Mouse (Mus musculus): ENCODE data around the gene Fam166b. TPM values are rescaled to one million over a fixed set of nuclear protein-coding genes. Genes with fewer than 3 reads are reported as not detected.

The Fam166b gene
- polyA plus RNA-seq (2015; fragmentation: Nextera tagmentation; extraction: Ambion mirVana), result 0.22 TPM in 1 of 2 replicates, not detected in the other

- Histone ChIP-seq H3K27me3 (replicated peaks) (peaks cover 17% of the 10 kb centered on the region), H3K9ac (no peak within 1 kb of the TSS), H3K36me3 (peaks cover 15% of the 10 kb centered on the region), H3K27ac (no peak within 1 kb of the TSS), H3K4me3 (replicated peaks) (0 out of 2 replicates have a peak within 1 kb of the TSS, but pooled peaks have one; percentile 0), H3K9me3 (no peaks in the 10 kb centered on the region), H3K4me2 (peak within 1 kb of the TSS; percentile 17; the same call in 1 of the 2 replicates), H3K4me1 (peaks cover 28% of the 10 kb centered on the region)
- peak; percentile 19; the same call in 1 of the 2 replicates for ATAC-seq (ENCODE audit: insufficient read depth, low FRiP score, low read depth)
- WGBS, result 13% methylated on average over 10 of the region's 10 CpGs
These were observed at the start of gene Fam166b for GRCm38 (mm10) chr4:43428946-43429345. Gene Fam166b (minus strand): TSS chr4:43429134.

DNA sequence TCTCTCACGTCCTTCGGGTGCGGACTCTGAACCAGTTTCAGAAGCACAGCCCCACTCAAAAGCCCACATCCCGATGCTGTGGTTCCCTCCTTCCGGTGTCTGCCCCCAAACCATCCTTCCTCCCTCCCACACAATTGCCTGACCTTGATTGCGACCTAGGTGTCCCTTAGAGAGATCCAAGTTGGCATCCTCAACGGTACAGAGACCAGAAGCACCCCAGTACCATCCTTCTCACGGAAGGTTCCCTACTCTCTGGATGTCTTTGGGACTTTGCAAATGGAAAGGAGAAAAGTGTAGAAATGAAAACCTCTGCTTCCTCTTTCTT is 49.6 kb upstream of the Fam166b start:
- ATAC-seq (ENCODE audit: insufficient read depth, low FRiP score, low read depth), result no peak
- Histone ChIP-seq H3K9ac (peak overlapping the region; percentile 9; the same call in 1 of the 2 replicates), H3K9me3 (no peaks in the 10 kb centered on the region), H3K36me3 (no peaks in the 10 kb centered on the region), H3K27ac (peak overlapping the region; percentile 26; the same call in 1 of the 2 replicates), H3K4me3 (replicated peaks) (peak overlapping the region; percentile 37), H3K27me3 (replicated peaks) (no peaks in the 10 kb centered on the region), H3K4me2 (peak overlapping the region; percentile 57), H3K4me1 (no peaks in the 10 kb centered on the region)
- 38% methylated on average over 8 of the region's 8 CpGs for WGBS

GRCm38 (mm10) chr4:43477857-43478533 is 49.1 kb upstream of the Fam166b start:
- peak overlapping the region; percentile 26; the same call in 1 of the 2 replicates for H3K27ac ChIP-seq
- peak; percentile 88; the same call in 1 of the 2 replicates for ATAC-seq (ENCODE audit: insufficient read depth, low FRiP score, low read depth)
- no peaks in the 10 kb centered on the region for H3K36me3 ChIP-seq
- H3K4me3 ChIP-seq (replicated peaks), result peak overlapping the region; percentile 37
- peak overlapping the region; percentile 9; the same call in 1 of the 2 replicates for H3K9ac ChIP-seq
- no peaks in the 10 kb centered on the region for H3K9me3 ChIP-seq
- peak overlapping the region; percentile 57 for H3K4me2 ChIP-seq
- WGBS, result 20% methylated on average over 11 of the region's 11 CpGs
- H3K27me3 ChIP-seq (replicated peaks), result no peaks in the 10 kb centered on the region
- H3K4me1 ChIP-seq, result no peaks in the 10 kb centered on the region

- no peaks in the 10 kb centered on the region for H3K27me3 ChIP-seq (replicated peaks)
- H3K4me2 ChIP-seq, result no peak overlapping the region
- no peaks in the 10 kb centered on the region for H3K36me3 ChIP-seq
- no peak overlapping the region for H3K4me3 ChIP-seq (replicated peaks)
- H3K27ac ChIP-seq, result no peak overlapping the region
- no peak for ATAC-seq (ENCODE audit: insufficient read depth, low FRiP score, low read depth)
- H3K9me3 ChIP-seq, result no peaks in the 10 kb centered on the region
- no peaks in the 10 kb centered on the region for H3K4me1 ChIP-seq
- 82% methylated on average over 6 of the region's 6 CpGs for WGBS
- no peak overlapping the region for H3K9ac ChIP-seq
These were observed 47.7 kb upstream of the Fam166b start for GRCm38 (mm10) chr4:43476604-43477003.

DNA sequence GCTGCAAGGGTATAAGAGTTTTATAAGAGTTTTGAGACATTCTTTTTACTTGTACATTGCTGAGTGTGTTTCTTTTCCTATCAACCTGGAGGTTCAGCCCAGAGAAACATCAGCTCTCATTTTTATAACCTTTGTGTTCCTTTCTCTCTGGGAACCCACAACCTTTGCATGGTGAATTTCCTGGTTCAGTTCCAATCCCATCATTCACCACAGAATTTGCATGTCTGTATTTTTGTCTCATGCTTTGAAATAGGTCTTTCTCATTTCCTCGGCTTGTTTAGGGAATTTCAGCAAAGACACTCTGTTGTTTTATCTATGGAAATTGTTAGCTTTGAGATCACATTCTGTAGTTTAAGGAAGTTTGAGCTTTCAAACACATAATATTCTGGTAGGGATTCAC is 44.7 kb upstream of the Fam166b start:
- no peaks in the 10 kb centered on the region for H3K36me3 ChIP-seq
- no peak overlapping the region for H3K9ac ChIP-seq
- H3K4me1 ChIP-seq, result no peaks in the 10 kb centered on the region
- ATAC-seq (ENCODE audit: insufficient read depth, low FRiP score, low read depth), result no peak
- no peaks in the 10 kb centered on the region for H3K27me3 ChIP-seq (replicated peaks)
- no peaks in the 10 kb centered on the region for H3K9me3 ChIP-seq
- no peak overlapping the region for H3K4me2 ChIP-seq
- H3K4me3 ChIP-seq (replicated peaks), result no peak overlapping the region
- no peak overlapping the region for H3K27ac ChIP-seq
- WGBS, result 70% methylated on average over 1 of the region's 1 CpGs

DNA sequence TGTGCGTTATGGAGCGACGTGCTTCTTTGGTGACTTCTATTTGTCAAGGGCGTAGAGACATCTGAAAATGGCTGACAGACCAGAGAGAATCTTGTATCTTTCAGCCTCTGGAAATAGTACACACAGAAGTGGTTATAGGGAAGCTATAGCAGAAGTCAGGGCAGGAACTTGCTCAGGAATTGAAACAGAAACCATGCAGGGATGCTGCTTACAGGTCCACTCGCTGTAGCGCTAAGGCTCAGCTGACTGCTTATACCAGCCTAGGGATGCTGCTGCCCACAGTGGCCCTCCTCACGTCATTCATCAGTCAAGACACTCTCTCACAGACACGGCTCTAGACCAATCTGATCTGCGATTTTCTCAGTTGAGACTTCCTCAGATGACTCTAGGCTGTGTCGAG is 41.4 kb upstream of the Fam166b start:
- Histone ChIP-seq H3K4me3 (replicated peaks) (no peak overlapping the region), H3K4me1 (no peaks in the 10 kb centered on the region), H3K9me3 (no peaks in the 10 kb centered on the region), H3K27ac (no peak overlapping the region), H3K27me3 (replicated peaks) (no peaks in the 10 kb centered on the region), H3K4me2 (no peak overlapping the region), H3K9ac (no peak overlapping the region), H3K36me3 (no peaks in the 10 kb centered on the region)
- no peak for ATAC-seq (ENCODE audit: insufficient read depth, low FRiP score, low read depth)
- WGBS, result 90% methylated on average over 10 of the region's 10 CpGs

GRCm38 (mm10) chr4:43466872-43467271 is 37.9 kb upstream of the Fam166b start:
- H3K4me3 ChIP-seq (replicated peaks), result no peak overlapping the region
- H3K9me3 ChIP-seq, result no peaks in the 10 kb centered on the region
- 83% methylated on average over 7 of the region's 7 CpGs for WGBS
- H3K4me2 ChIP-seq, result no peak overlapping the region
- ATAC-seq (ENCODE audit: insufficient read depth, low FRiP score, low read depth), result no peak
- H3K36me3 ChIP-seq, result no peaks in the 10 kb centered on the region
- H3K9ac ChIP-seq, result no peak overlapping the region
- no peaks in the 10 kb centered on the region for H3K4me1 ChIP-seq
- H3K27ac ChIP-seq, result no peak overlapping the region
- H3K27me3 ChIP-seq (replicated peaks), result no peaks in the 10 kb centered on the region

DNA sequence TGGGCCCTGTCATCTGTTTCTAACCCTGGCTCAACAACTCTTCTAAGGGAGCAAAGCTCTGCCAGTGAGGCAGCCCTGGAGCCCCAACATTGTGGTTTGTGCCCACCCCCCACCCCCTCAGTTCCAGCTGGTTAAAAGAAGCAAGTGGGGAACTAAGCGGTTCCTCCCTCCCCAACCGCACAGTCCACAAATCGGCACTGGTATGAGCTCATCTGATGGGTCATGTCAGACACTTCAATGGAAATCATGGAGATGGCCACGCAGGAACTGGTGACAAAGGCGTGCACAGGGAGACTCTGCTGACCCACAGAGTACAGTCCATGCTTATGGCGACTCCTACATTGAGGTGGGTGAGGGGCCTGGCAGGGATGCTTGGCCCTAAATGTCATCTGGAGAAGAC is 37.0 kb upstream of the Fam166b start:
- Histone ChIP-seq H3K4me2 (no peak overlapping the region), H3K27me3 (replicated peaks) (no peaks in the 10 kb centered on the region), H3K36me3 (no peaks in the 10 kb centered on the region), H3K27ac (no peak overlapping the region), H3K4me3 (replicated peaks) (no peak overlapping the region), H3K9me3 (no peaks in the 10 kb centered on the region), H3K4me1 (no peaks in the 10 kb centered on the region), H3K9ac (no peak overlapping the region)
- WGBS, result 76% methylated on average over 6 of the region's 6 CpGs
- ATAC-seq (ENCODE audit: insufficient read depth, low FRiP score, low read depth), result no peak

GRCm38 (mm10) chr4:43463102-43463501 is 34.2 kb upstream of the Fam166b start:
- no peaks in the 10 kb centered on the region for H3K9me3 ChIP-seq
- WGBS, result 85% methylated on average over 5 of the region's 5 CpGs
- no peak for ATAC-seq (ENCODE audit: insufficient read depth, low FRiP score, low read depth)
- no peak overlapping the region for H3K9ac ChIP-seq
- H3K27ac ChIP-seq, result no peak overlapping the region
- H3K27me3 ChIP-seq (replicated peaks), result no peaks in the 10 kb centered on the region
- H3K36me3 ChIP-seq, result no peaks in the 10 kb centered on the region
- no peaks in the 10 kb centered on the region for H3K4me1 ChIP-seq
- H3K4me2 ChIP-seq, result no peak overlapping the region
- no peak overlapping the region for H3K4me3 ChIP-seq (replicated peaks)

- ATAC-seq (ENCODE audit: insufficient read depth, low FRiP score, low read depth), result no peak
- no peak overlapping the region for H3K9ac ChIP-seq
- H3K4me2 ChIP-seq, result no peak overlapping the region
- H3K27me3 ChIP-seq (replicated peaks), result peaks cover 30% of the 10 kb centered on the region
- no peaks in the 10 kb centered on the region for H3K36me3 ChIP-seq
- no peak overlapping the region for H3K27ac ChIP-seq
- H3K4me3 ChIP-seq (replicated peaks), result no peak overlapping the region
- no peaks in the 10 kb centered on the region for H3K9me3 ChIP-seq
- H3K4me1 ChIP-seq, result peaks cover 12% of the 10 kb centered on the region
- WGBS, result 26% methylated on average over 8 of the region's 8 CpGs
These were observed 28.2 kb upstream of the Fam166b start for GRCm38 (mm10) chr4:43457124-43457523.

DNA sequence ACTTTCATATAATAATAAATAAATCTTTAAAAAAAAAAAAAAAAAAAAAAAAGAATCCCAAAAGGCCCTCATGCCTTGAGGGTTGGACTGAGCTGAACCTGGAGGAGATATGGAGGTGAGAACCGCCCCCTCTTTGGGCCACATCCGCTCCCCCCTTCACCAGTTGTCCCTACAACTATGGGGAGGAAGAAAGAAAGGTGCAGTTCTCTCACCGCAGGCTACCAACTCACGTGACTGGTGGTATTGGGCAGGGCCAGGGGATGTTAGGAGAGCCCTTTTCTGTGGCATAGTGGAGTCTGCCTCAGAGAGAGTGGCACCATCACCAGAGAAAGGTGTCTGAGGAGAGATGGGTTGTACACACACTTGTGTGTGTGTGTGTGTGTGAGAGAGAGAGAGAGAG is 27.5 kb upstream of the Fam166b start:
- Histone ChIP-seq H3K36me3 (no peaks in the 10 kb centered on the region), H3K27ac (no peak overlapping the region), H3K4me2 (no peak overlapping the region), H3K27me3 (replicated peaks) (peaks cover 31% of the 10 kb centered on the region), H3K9me3 (no peaks in the 10 kb centered on the region), H3K4me3 (replicated peaks) (no peak overlapping the region), H3K4me1 (peaks cover 12% of the 10 kb centered on the region), H3K9ac (no peak overlapping the region)
- WGBS, result 36% methylated on average over 4 of the region's 4 CpGs
- no peak for ATAC-seq (ENCODE audit: insufficient read depth, low FRiP score, low read depth)

GRCm38 (mm10) chr4:43454041-43454836 is 25.3 kb upstream of the Fam166b start, which contains the start of gene Cd72:
Gene Cd72 (minus strand): TSS chr4:43454628.
- 31% methylated on average over 20 of the region's 20 CpGs for WGBS
- no peaks in the 10 kb centered on the region for H3K9me3 ChIP-seq
- H3K27me3 ChIP-seq (replicated peaks), result peaks cover 31% of the 10 kb centered on the region
- 0 out of 2 replicates have a peak, but pooled peaks have one; percentile 23 for ATAC-seq (ENCODE audit: insufficient read depth, low FRiP score, low read depth)
- H3K4me2 ChIP-seq, result peak within 1 kb of the TSS; percentile 49
- H3K36me3 ChIP-seq, result no peaks in the 10 kb centered on the region
- H3K4me1 ChIP-seq, result peaks cover 12% of the 10 kb centered on the region
- peak within 1 kb of the TSS; percentile 21 for H3K4me3 ChIP-seq (replicated peaks)
- H3K9ac ChIP-seq, result no peak within 1 kb of the TSS
- H3K27ac ChIP-seq, result no peak within 1 kb of the TSS

All from stomach, embryonic 15.5 days (tissue).